Mouse (Mus musculus): Measurements from ENCODE around the gene Gm28171.
"Not testable (repeated sequence)": the region's sequence is repeated elsewhere in the genome, so short reads cannot be mapped to it uniquely, and the experiment has no call there.

The Gm28171 gene

DNA sequence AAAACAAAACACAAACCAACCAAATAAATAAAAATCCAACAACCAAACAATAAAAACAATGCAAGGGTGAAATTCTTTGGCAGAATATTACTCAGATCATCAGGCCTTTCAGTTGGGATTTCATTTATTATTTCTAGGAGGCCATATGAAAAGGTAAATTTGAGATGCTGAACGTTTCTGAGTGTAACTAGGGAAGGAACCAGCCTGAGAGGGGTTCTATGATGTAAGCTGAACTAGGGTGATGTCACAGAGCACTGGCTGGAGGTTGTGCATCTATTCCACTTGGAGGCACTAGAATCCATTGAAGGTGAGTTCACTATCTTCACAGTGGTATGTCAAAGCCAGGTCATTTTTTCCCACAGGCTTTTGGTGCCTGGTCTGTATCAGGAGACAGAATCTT is at the start of gene Gm28171:
TSS of gene Gm28171 (plus strand) at position 301 of the 400 bp plus-strand sequence.
- DNase-seq (ENCODE audit: low spot score in 2 of 2) = not testable (repeated sequence)

Measured in left cerebral cortex, adult 9 months (tissue).